Mouse (Mus musculus) ES-CJ7 (cell line): ENCODE results near the gene Pga5.

Experiments
- DNase-seq: peaks from one replicate; pipeline ENCODE4 v3.0.0; 2011; ENCODE audit warnings: low read depth, low spot score

Pga5 gene

GRCm38 (mm10) chr19:10703470-10703869 lies 25.6 kb upstream of the Pga5 start:
- DNase-seq, result no peak

- no peak for DNase-seq
Observed at GRCm38 (mm10) chr19:10702125-10702524, 24.3 kb upstream of the Pga5 start.

DNA sequence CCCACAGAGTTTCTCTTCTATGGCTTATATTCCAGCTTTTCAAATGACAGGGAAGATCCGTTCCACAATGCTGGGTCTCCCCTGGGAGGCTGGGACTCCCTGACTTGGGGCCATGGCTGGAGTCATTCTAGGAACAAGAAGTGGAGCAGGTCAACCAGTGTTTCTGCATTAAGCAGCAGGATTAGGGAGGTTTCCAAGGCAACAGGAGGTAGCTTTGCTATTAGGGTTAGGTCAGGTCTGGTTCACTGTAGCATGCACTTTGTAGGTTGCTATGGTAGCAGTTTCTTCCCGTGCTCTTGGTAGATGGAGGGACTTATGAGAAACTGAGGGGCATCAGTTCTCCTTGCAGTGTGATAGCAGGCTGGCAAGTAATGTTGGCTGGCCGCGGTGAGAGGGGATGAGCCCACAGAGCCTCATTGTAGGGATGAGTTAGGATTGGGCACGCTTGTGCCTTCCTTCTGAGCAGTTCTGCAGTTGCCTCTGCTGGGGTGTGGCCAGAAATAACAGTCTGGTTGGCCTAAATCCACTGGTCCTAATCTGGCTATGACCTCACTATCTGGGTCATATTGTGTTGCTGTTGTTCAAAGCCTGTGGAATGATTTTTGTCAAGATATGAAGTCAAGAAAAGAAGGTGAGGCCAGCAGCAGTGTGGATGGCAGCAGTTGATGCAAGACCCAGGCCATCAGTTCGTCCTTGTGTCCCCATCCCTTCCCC lies 23.3 kb upstream of the Pga5 start:
- no peak for DNase-seq

DNA sequence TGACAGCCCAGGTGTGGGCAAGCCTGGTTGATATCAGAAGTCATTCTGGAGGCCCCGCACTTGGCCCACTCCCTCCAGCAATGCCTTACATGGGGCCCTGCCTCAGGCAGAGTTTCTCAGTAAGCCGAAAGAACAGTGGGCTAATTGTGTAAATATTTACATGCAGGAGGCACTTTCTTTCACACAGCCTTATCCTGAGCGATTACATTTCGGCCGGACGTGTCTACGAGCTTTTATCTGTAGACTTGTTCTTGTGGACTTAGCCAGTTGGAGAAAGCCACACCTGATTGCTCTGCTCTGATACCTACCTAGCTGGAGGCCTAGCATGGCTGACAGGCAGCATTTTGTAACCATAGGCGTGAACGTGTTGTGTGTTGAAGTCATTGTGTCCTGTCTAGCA lies 22.0 kb upstream of the Pga5 start:
- no peak for DNase-seq

DNA sequence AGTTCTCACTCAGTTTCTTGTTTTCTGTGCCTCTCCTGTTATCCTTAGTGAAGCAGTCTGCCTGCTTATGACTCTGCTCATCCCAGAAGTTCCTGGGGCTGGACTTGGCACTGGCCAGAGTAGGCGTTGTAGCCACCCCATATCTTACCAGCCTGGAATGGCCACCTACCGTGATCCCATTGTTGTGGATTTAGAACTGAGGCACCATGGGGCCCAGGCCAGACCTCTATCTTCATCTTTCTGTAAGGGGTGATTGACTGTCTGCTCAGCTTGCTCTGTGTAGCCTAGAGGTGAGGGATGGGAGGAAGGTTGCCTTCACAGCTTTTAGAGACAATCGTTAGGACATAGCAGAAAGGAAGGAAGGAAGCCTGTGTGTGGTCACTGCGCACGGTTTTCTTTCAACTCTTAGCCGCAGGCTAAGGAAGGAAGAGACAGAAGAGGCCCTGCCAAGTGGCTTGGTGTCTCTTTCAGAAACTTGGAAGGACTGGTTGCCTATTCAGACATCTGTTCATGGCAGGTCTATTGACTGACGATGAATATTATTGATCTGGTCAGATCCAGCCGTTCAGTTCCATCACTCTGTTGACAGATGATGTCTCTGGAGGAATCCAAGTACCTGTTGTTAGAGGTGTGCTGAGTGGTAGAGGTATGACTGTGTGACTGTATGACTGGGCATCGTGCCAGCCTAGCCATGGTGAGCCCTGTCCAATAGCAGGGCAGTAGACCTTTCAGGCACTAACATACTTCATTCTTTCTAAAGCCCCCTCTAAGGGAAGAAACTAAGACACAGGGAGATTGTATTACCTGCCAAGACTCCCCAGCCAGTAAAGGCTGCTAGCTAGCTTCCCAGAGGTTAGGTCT lies 20.5 kb upstream of the Pga5 start:
- DNase-seq, result no peak

GRCm38 (mm10) chr19:10695801-10696200 lies 17.9 kb upstream of the Pga5 start:
- DNase-seq, result no peak

DNA sequence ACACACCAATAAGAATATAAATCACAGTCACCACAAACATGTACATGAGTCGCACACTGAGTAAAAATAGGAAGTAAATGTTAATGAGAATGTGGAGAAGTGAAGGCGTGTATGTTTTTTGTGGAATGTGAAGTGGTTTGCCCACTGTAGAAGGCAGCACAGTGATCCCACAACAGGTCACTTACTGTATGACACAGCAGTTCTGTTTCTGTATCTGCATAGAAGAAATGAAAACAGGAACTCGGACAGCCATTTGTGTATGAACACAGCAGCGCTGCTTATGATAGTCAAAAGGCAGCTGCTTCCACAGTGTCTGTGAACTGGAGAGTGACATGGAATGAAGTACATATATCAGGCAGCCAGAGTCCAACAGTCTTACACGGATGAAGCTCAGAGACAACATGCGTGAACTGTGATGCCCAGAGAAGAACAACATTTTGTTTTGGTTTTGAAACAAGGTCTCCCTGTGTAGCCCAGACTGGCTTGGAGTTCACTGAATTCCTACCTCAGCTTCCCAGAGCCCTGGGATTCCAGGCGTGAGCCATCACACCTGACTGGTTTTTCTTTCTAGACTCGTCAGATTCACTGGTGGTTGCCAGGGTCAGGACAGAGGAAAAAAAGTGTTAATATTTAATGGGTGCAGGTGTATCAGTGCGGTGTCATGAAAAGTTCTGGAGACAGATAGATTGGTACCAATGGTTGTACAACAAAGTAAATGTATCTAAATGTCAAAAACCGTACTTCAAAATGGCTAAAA lies 16.2 kb upstream of the Pga5 start:
- DNase-seq, result no peak

DNA sequence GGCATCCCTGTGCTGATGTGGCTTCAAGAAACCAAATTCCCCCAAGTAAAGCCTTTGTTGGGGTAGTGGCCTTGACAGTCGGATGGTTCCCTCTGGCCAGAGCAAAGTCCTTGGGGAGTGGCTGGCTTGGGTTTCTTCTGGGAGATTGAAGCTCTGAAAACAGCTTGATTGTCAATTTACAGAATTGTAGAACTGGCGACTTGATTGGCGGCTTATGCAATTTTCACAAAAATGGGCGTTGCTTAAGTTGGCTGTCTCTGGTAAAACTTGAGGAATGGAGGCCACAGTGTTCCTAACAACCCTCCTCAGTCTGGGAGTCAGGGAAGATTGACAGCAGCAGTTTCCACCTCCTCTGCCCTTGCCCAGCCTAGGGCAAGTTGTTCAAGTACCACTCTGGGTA lies 14.5 kb upstream of the Pga5 start:
- no peak for DNase-seq

DNA sequence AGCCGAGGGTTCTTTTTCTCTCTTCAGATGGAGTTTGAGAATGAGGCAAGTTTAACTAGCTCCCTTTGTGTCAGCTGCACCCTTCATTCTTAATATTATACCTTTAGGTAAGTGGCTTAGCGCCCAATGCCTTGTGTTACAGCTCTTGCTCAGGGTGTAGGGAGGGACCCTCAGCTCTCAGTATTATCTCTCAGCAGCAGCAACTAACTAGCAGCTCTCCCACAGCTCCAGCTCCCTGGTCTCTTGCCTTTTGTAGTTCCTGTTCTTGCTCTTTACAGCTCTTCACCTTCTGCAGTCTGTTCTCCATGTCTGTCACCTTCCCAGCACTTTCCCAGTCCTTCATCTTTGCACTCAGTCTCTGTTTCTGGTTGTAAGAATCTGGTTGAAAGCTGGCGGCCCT lies 13.8 kb upstream of the Pga5 start:
- no peak for DNase-seq

- DNase-seq, result no peak
Observed at GRCm38 (mm10) chr19:10691121-10691520, 13.2 kb upstream of the Pga5 start.

GRCm38 (mm10) chr19:10690336-10690735 lies 12.5 kb upstream of the Pga5 start:
- no peak for DNase-seq

DNA sequence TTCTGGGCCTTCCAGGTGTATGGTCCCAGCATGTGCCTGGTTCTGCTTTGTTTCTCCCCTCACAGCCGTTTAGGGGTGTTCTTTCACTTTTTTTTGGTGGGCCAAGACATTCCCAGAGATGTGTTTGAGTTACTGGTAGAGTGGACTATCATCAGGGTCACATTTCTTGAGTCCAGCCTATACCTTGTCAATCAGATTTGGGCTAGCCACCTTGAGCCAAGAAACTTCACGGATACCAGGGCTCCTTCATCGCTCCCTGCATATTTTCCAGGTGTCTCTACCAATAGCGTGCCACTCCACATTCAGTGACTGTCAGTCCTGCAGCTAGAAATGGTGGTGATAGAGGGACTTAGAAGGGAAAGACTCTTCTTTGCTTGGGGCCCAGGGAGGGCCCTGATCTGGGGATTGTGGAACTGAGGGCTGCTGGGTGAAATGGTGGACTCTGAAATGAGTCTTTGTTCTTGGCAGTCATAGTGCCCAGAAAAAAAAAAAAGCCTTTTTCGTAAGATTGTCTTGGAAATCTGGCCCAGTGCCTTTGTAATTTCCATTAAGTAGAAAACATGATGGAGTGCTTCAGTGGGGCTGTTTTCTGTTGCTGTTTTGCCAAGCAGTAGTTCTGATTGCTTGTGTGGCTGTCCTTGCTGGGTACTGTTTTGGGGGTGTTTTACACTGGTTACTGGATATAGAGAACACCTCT lies 11.7 kb upstream of the Pga5 start:
- no peak for DNase-seq

GRCm38 (mm10) chr19:10688537-10689352 lies 10.9 kb upstream of the Pga5 start, which contains the start of gene Vps37c:
Vps37c (plus strand) TSS chr19:10688735.
- DNase-seq, result peak; percentile 87

GRCm38 (mm10) chr19:10685727-10686126 lies 7.9 kb upstream of the Pga5 start:
- no peak for DNase-seq

- DNase-seq, result no peak
Observed at GRCm38 (mm10) chr19:10685081-10685480, 7.2 kb upstream of the Pga5 start.

DNA sequence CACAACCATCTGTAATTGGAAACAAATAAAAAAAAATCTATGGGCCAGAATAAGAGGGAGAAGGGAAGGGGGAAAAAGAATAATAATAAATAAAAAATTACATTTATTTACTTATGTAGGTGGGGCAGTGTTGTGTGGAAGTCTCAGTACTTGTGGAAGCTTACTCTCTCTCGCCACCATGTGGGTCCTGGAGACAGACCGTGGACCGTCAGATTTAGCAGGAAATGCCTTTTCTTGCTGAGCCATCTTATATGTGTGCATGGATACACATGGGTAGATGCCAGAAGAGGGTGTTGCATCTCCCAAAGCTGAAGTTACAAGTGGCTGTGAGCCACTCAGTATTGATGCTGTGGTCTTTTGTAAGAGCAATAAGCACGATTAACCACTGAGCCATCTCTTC lies 3.7 kb upstream of the Pga5 start:
- DNase-seq, result no peak

DNA sequence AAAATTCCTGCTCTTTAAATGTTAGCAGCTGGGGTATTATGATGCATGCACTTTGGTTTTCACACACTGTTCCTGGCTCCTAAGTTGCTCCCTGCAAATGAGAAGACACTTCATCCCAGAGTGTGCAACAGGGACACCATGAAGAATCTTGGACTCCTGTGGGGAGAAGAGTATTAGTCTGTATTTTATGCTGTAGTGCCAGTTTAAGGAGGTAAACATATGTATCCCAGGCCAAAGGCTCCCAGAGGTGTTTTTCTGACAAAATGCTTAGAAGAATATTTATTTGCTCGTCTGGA lies 849 bp upstream of the Pga5 start:
- DNase-seq, result no peak

DNA sequence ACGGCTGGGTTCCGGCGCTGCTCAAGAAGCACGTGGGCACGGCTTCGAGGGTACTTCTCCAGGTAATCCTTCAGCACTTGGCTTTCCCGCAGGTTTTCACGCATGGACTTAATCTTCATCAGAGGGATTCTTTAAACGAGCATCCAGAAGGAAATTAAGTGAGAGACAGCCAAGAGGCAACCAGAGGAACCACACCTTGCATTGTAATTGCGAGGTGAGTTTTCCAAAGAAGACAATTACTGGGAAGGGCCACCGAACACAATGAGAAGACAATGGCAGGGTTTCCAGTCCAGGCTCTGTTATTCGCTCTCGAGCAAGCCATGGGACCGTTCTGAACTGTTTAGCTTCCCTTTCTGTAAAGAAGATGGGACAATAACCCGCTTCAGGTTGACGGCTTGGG lies 1.2 kb downstream of the Pga5 start:
- DNase-seq, result peak; percentile 72

DNA sequence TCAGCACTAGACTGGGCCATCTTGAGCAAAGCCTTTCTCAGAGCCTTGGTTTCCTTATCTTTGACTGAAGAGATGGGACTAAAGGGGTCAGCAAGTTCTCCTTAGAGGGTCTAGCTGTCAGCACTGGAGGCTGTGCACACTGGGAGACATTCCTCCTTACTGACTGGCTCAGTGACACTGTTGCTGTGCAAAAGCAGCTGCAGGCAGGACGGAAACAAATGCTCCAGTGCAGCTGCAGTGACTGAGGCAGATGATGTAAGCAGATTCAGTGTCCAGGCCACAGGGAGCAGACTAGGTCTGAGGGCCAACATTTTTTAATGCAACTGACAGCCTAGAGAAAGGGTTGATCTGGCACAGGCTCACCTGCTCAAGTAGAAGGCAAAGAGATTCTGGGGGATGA lies 4.6 kb downstream of the Pga5 start:
- no peak for DNase-seq

- no peak for DNase-seq
Observed at GRCm38 (mm10) chr19:10671854-10672417, 5.9 kb downstream of the Pga5 start.

- DNase-seq, result peak; percentile 26
Observed at GRCm38 (mm10) chr19:10671319-10671718, 6.6 kb downstream of the Pga5 start.
